Mouse (Mus musculus): ENCODE measurements around the gene Slc47a2. TPM values are rescaled to one million over a fixed set of nuclear protein-coding genes. Genes with fewer than 3 reads are reported as not detected.

Gene Slc47a2
- polyA plus RNA-seq, 1 experiment, result not detected

Other genes starting within 250 kb of the Slc47a2 start
- 12.8 and 26.9 TPM in 2 replicates for gene Tnfrsf13b, start 216.1 kb downstream of the Slc47a2 start, polyA plus RNA-seq (2012; rRNA removed)
- 32.5 and 41.3 TPM in 2 replicates for gene Usp22, start 167.8 kb downstream of the Slc47a2 start, polyA plus RNA-seq (2012; rRNA removed)
- gene Aldh3a1, start 135.3 kb downstream of the Slc47a2 start, polyA plus RNA-seq (2012; rRNA removed), result 0.18 and 0.40 TPM in 2 replicates
- gene Aldh3a2, start 75.4 kb downstream of the Slc47a2 start, polyA plus RNA-seq (2012; rRNA removed), result 65.4 and 133 TPM in 2 replicates
- gene Slc47a1, start 35.5 kb upstream of the Slc47a2 start, polyA plus RNA-seq (2012; rRNA removed), result 4.2 and 17.0 TPM in 2 replicates
- gene Rnf112, start 111.3 kb upstream of the Slc47a2 start, polyA plus RNA-seq (2012; rRNA removed), result 0.30 and 0.62 TPM in 2 replicates
- 58.2 and 69.7 TPM in 2 replicates for gene Mfap4, start 142.6 kb upstream of the Slc47a2 start, polyA plus RNA-seq (2012; rRNA removed)
- 13.8 and 17.0 TPM in 2 replicates for gene Mapk7, start 151.5 kb upstream of the Slc47a2 start, polyA plus RNA-seq (2012; rRNA removed)
- 15.3 and 25.4 TPM in 2 replicates for gene B9d1, start 162.3 kb upstream of the Slc47a2 start, polyA plus RNA-seq (2012; rRNA removed)
- gene Epn2, start 236.8 kb upstream of the Slc47a2 start, polyA plus RNA-seq (2012; rRNA removed), result 10.6 and 12.7 TPM in 2 replicates

All from large intestine, adult 2 months (tissue).